Mouse (Mus musculus) adipose tissue, adult 10 weeks (tissue): ENCODE measurements around the gene Nsd2. TPM values are rescaled to one million over a fixed set of nuclear protein-coding genes. Genes with fewer than 3 reads are reported as not detected.

ENCODE experiments used
- polyA plus RNA-seq: library from polyadenylated mRNA; stranded (reverse); fragments of 350-450 nt; fragmentation: Illumina TruSeq; extraction: RNeasy Lipid Tissue Mini Kit (QIAGEN cat#74804); gene quantifications from one replicate; pipeline ENCODE4 v1.2.3, GENCODE M21; 2014; ENCODE audit warnings: low read depth, low replicate concordance

Nsd2 gene
- polyA plus RNA-seq: 27.4 TPM

GRCm38 (mm10) chr5:33819876-33820732 lies at the start of gene Nsd2:
Gene Nsd2, plus strand, starts transcription at chr5:33820725.

DNA sequence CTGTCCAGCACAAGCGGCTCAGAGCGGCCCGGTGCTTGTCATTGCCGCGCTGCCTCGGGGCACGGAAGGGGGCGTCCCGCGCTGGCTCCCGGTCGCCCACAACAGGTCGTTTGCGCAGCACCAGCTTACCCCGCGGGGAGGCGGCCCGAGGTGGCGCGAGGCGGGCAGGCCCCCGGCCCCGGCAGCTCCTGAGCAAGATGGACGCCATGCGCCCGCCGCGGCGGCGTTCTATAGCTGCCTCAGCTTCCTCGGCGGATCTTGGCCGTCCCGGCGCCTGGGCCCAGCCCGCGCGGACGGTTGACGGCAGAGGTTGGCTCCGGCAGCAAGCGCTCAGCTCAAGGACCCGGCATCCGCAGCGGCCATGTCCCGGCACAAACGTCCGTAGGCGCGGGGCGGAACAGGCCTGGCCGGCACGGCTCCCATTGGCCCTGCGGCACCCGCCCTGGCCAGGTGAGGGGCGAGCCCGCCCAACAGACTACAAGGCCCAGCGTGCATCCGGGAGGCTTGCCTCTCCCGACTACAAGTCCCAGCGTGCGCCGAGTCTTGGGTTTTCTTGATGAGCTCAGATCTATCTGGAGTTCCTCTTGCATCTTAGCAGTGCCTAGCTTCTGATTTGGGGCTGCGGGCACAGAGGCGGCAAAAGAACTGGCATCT lies 38.1 kb upstream of the Nsd2 start, which contains the start of gene Letm1:
Gene Letm1, minus strand, starts transcription at position 473 of the 654 bp plus-strand sequence.

DNA sequence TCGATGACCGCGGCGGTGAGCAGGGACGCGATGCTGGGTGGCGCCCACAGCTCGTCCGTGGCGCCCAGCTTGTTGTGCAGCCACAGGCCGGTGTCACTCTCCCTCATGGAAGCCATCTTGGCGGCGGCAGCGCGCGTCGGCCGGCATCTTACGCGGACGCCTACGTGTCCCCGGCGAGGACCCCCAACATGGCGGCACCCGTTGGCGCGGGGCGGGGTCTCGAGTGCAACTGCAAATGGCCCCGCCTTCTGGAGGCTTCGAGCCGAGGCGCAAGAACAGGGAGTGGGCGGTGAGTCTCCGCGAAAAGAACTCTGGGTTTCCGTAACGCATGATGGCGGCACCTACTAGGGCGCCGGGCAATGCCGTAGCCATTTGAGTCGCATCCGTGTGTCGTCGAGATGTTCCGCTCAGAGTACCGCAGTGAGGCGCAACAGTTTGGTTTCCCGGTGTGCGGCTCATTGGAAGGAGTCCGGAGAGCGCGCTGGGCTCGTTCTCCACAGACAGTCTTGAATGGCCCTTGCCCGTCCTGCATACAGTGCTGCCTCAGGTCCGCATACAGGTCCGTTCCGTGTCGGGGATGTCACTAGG lies 115.7 kb downstream of the Nsd2 start, which contains the start of gene Nelfa:
Gene Nelfa, minus strand, starts transcription at position 294 of the 588 bp plus-strand sequence.

Other genes starting within 250 kb of the Nsd2 start
- gene Fam53a, start 191.1 kb upstream of the Nsd2 start, polyA plus RNA-seq: 22.2 TPM
- 2.2 TPM for gene Gm9903, start 190.8 kb upstream of the Nsd2 start, polyA plus RNA-seq
- 30.3 TPM for gene Slbp, start 168.2 kb upstream of the Nsd2 start, polyA plus RNA-seq
- 8.8 TPM for gene Tacc3, start 162.6 kb upstream of the Nsd2 start, polyA plus RNA-seq
- gene Tmem129, start 162.3 kb upstream of the Nsd2 start, polyA plus RNA-seq: 23.4 TPM
- gene Fgfr3, start 99.1 kb upstream of the Nsd2 start, polyA plus RNA-seq: 14.7 TPM
- 40.9 TPM for gene Letm1, start 37.9 kb upstream of the Nsd2 start, polyA plus RNA-seq
- gene Nelfa, start 115.7 kb downstream of the Nsd2 start, polyA plus RNA-seq: 16.3 TPM
- 13.5 TPM for gene Gm1673, start 162.7 kb downstream of the Nsd2 start, polyA plus RNA-seq
- 7.7 TPM for gene Nat8l, start 175.3 kb downstream of the Nsd2 start, polyA plus RNA-seq